ENCODE assay signal across 16 mouse cellular contexts in genomic region chr2:69952849-69953248, GRCm38 (mm10).
"Had no signal": no experiment of that assay in that cellular context is flagged by ENCODE, and none has a peak within 500 bp of the region (broad histone marks: within the 10 kb centered on the region; RNA-seq: fewer than 3 reads in every experiment).

No protein-coding gene starts in this region.

- H3K9me3 ChIP-seq: limb, embryonic 12.5 days; liver, embryonic 13.5 days; lung, embryonic 15.5 days; megakaryocyte, embryonic 14.5 days; midbrain, embryonic 15.5 days; neural tube, embryonic 13.5 days had no signal

- H3K9ac ChIP-seq: limb, embryonic 12.5 days; liver, embryonic 13.5 days; liver, postnatal 0 days; lung, embryonic 15.5 days; midbrain, embryonic 15.5 days; neural tube, embryonic 13.5 days had no signal

- DNase-seq: kidney, postnatal 25 days; liver; liver, embryonic 13.5 days; liver, postnatal 0 days; lung, postnatal 14 days; right cerebral cortex, postnatal 14 days; thymus, adult 18-20 months; thymus, postnatal 14 days had no signal

- H3K4me2 ChIP-seq: limb, embryonic 12.5 days; liver, embryonic 13.5 days; lung, embryonic 15.5 days; midbrain, embryonic 11.5 days; midbrain, embryonic 15.5 days; neural tube, embryonic 13.5 days had no signal

- ATAC-seq: liver, postnatal 0 days; midbrain, embryonic 15.5 days had no signal

- H3K4me1 ChIP-seq: liver, embryonic 13.5 days; lung, embryonic 15.5 days; midbrain, embryonic 15.5 days; neural tube, embryonic 13.5 days had no signal

- H3K27me3 ChIP-seq: limb, embryonic 12.5 days; liver, embryonic 13.5 days; lung, embryonic 15.5 days; megakaryocyte, embryonic 14.5 days; midbrain, embryonic 15.5 days; neural tube, embryonic 13.5 days had no signal

- H3K27ac ChIP-seq: left cerebral cortex, adult 2 months; limb, embryonic 12.5 days; liver, embryonic 13.5 days; lung, embryonic 15.5 days; macrophage; midbrain, embryonic 15.5 days; neural tube, embryonic 13.5 days had no signal

- H3K4me3 ChIP-seq: left cerebral cortex, adult 2 months; limb, embryonic 12.5 days; liver, embryonic 13.5 days; lung, embryonic 15.5 days; megakaryocyte, embryonic 14.5 days; midbrain, embryonic 15.5 days; neural tube, embryonic 13.5 days had no signal
